Mouse (Mus musculus) kidney, adult 2 months (tissue): ENCODE data around the gene Cdk4.
A peak's percentile ranks its signal among the peaks of the same experiment; 100 is the strongest.

Experiments
- CTCF ChIP-seq: fragments of 200-500 bp; conservative IDR thresholded peaks from 2 replicates; pipeline ENCODE4 v1.5.1; 2011; ENCODE audit warnings: low read depth, mild to moderate bottlenecking, control low read depth, low read length, moderate library complexity, mixed read lengths; ENCODE audit not compliant: insufficient read depth, insufficient read length
- POLR2A ChIP-seq: fragments of 200-500 bp; IDR thresholded peaks from one replicate; pipeline ENCODE4 v1.6.1; 2011; ENCODE audit warnings: low read depth, low read length, control low read depth

DNA sequence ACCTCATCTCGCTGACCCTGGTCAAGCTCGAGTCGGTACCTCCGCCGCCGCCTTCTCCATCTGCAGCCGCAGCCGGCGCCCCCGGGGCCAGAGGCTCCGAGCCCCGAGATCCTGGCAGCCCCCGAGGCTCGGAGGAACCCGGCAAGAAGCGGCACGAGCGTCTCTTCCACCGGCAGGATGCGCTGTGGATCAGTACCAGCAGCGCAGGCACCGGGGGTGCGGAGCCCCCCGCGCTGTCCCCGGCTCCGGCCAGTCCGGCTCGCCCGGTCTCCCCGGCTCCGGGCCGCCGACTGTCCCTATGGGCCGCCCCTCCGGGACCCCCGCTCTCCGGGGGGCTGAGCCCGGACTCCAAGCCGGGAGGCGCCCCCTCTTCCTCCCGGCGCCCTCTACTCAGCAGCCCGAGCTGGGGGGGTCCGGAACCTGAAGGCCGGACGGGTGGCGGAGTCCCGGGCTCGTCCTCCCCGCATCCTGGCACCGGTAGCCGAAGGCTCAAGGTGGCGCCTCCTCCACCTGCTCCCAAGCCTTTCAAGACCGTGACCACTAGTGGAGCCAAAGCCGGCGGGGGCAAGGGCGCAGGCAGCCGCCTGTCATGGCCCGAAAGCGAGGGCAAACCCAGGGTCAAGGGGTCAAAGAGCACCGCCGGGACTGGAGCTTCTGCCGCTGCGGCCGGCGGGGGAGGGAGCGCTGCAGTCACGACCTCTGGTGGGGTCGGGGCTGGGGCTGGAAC lies 16.5 kb downstream of the Cdk4 start:
- TF ChIP-seq CTCF (peak; percentile 14; the same call in 1 of the 2 replicates), POLR2A (no peak)
